Mouse (Mus musculus) stomach, embryonic 15.5 days (tissue): ENCODE results near the gene Dnajb7. TPM values are rescaled to one million over a fixed set of nuclear protein-coding genes. Genes with fewer than 3 reads are reported as not detected.
A peak's percentile ranks its signal among the peaks of the same experiment; 100 is the strongest.
"Not testable (repeated sequence)": the region's sequence is repeated elsewhere in the genome, so short reads cannot be mapped to it uniquely, and the experiment has no call there.

ENCODE experiments used
- ATAC-seq: fragments of 200-750 bp; cut with Nextera tagmentation; 2 replicates; pipeline ENCODE4 v1.8.0; 2017; ENCODE audit warnings: low read depth, moderate number of reproducible peaks, moderate TSS enrichment; ENCODE audit not compliant: insufficient read depth, low FRiP score
- H3K27ac ChIP-seq: fragments of 300-500 bp; sonication (generic); 2 replicates; pipeline ENCODE4 v1.5.1; 2015; ENCODE audit warnings: mild to moderate bottlenecking, inconsistent platforms
- H3K27me3 ChIP-seq: fragments of 300-500 bp; sonication (generic); replicated peaks from 2 replicates; pipeline ENCODE4 v1.6.1; 2015; ENCODE audit warnings: inconsistent platforms
- H3K36me3 ChIP-seq: fragments of 300-500 bp; sonication (generic); 2 replicates; pipeline ENCODE4 v1.6.1; 2015; ENCODE audit warnings: inconsistent platforms
- H3K4me1 ChIP-seq: fragments of 300-500 bp; sonication (generic); 2 replicates; pipeline ENCODE4 v1.6.1; 2015; ENCODE audit warnings: inconsistent platforms
- H3K4me2 ChIP-seq: fragments of 300-500 bp; sonication (generic); 2 replicates; pipeline ENCODE4 v1.6.1; 2015; ENCODE audit warnings: mild to moderate bottlenecking, inconsistent platforms
- H3K4me3 ChIP-seq: fragments of 300-500 bp; sonication (generic); replicated peaks from 2 replicates; pipeline ENCODE4 v1.5.1; 2015; ENCODE audit warnings: inconsistent platforms
- H3K9ac ChIP-seq: fragments of 300-500 bp; sonication (generic); 2 replicates; pipeline ENCODE4 v1.6.1; 2015; ENCODE audit warnings: inconsistent platforms
- H3K9me3 ChIP-seq: fragments of 300-500 bp; sonication (generic); 2 replicates; pipeline ENCODE4 v1.6.1; 2016; ENCODE audit warnings: inconsistent platforms
- WGBS: fragments of 180-500 bp; shearing (Covaris S2); methylation state at CpG from one replicate; pipeline ENCODE4 v1.1.7; 2015; 5-methylcytosine and 5-hydroxymethylcytosine counted together
- polyA plus RNA-seq: library from polyadenylated mRNA; unstranded; fragments of >200 nt; fragmentation: Nextera tagmentation; extraction: Ambion mirVana; gene quantifications from 2 replicates; pipeline ENCODE4 v1.2.1, GENCODE M21; 2015

Dnajb7 gene
- polyA plus RNA-seq = 1.8 and 2.1 TPM in 2 replicates

DNA sequence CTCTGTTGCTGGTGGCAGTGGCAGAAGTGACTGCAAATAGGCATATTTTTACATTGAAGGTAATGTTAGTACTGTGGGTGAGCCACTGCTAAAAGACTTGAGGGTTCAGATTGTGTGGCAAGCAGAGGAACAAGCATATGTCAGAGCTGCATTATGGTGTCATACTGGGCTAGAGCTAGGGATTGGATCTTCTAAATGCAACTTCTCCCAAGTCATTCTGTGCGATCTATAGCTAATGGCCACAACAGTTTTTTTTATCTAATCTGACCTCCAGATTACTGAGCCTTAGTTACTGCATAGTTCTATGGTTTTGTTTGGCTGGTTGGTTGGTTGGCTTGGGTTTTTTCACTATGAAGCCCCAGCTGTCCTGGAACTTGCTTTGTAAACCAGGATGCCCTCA, at the start of gene Dnajb7:
Gene Dnajb7, minus strand, starts transcription at position 101 of the 400 bp plus-strand sequence.
- Histone ChIP-seq H3K27me3 (no peaks in the 10 kb centered on the region), H3K4me1 (no peaks in the 10 kb centered on the region), H3K27ac (no peak within 1 kb of the TSS), H3K36me3 (no peaks in the 10 kb centered on the region), H3K4me2 (no peak within 1 kb of the TSS), H3K9me3 (no peaks in the 10 kb centered on the region), H3K4me3 (no peak within 1 kb of the TSS), H3K9ac (no peak within 1 kb of the TSS)
- 92% methylated on average over 1 of the region's 1 CpGs for WGBS
- ATAC-seq = no peak

DNA sequence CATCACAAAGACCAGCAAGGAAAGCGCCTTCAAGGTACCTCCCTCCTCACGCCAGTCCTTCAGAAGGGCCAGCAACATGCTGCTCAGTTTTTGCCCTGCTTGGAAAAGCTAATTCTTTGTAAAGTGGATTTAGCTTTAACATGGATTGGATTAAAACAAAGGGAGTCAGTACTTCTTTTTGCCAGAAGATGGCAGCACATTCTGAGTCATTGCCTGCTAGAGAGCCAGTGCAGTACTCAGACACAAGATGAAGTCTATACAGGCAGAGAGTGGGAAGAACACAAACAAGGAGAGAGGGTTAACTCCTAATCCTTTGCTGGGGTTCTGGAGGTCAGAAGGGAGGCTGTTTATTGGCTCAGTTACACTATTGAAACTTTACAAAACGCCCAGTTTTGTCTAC, 40.4 kb upstream of the Dnajb7 start:
- Histone ChIP-seq H3K27me3 (no peaks in the 10 kb centered on the region), H3K4me3 (no peak overlapping the region), H3K9ac (no peak overlapping the region), H3K4me1 (no peaks in the 10 kb centered on the region), H3K4me2 (no peak overlapping the region), H3K9me3 (no peaks in the 10 kb centered on the region), H3K27ac (no peak overlapping the region), H3K36me3 (peaks cover 7% of the 10 kb centered on the region; the same call in 1 of the 2 replicates)
- ATAC-seq = no peak
- 37% methylated on average over 3 of the region's 3 CpGs for WGBS

GRCm38 (mm10) chr15:81439236-81439635, 31.1 kb upstream of the Dnajb7 start:
- Histone ChIP-seq H3K36me3 (no peaks in the 10 kb centered on the region; the same call in 1 of the 2 replicates), H3K4me3 (no peak overlapping the region), H3K9ac (no peak overlapping the region), H3K4me1 (no peaks in the 10 kb centered on the region), H3K27ac (no peak overlapping the region), H3K9me3 (no peaks in the 10 kb centered on the region), H3K4me2 (no peak overlapping the region), H3K27me3 (no peaks in the 10 kb centered on the region)
- ATAC-seq = no peak

DNA sequence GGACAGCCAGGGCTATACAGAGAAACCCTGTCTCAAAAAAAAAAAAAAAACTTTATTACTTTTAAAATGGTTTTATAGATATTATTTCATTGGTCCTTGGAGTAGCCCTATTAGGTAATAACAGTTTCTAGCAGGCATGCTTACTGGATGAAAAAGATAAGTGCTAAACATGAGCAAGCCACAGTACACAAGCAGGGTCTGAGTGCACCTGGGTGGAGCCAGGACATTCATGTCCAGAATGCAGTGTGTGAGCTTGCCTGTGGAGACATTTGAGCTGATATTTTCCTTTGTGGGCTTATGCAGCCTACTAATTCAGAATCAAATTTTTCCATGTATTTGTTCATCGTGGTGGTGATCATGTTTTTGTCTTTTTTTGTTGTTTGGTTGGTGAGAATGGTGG, 30.2 kb upstream of the Dnajb7 start:
- Histone ChIP-seq H3K4me1 (no peaks in the 10 kb centered on the region), H3K4me2 (no peak overlapping the region), H3K9me3 (no peaks in the 10 kb centered on the region), H3K4me3 (no peak overlapping the region), H3K9ac (no peak overlapping the region), H3K27ac (no peak overlapping the region), H3K27me3 (no peaks in the 10 kb centered on the region), H3K36me3 (no peaks in the 10 kb centered on the region)
- ATAC-seq = no peak
- WGBS = 96% methylated on average over 1 of the region's 1 CpGs

GRCm38 (mm10) chr15:81431195-81431594, 23.1 kb upstream of the Dnajb7 start:
- 79% methylated on average over 1 of the region's 1 CpGs for WGBS
- ATAC-seq = no peak
- H3K36me3 ChIP-seq = peaks cover 12% of the 10 kb centered on the region; the same call in 1 of the 2 replicates

GRCm38 (mm10) chr15:81427947-81428346, 19.8 kb upstream of the Dnajb7 start:
- Histone ChIP-seq H3K9ac (no peak overlapping the region), H3K4me3 (no peak overlapping the region), H3K4me1 (no peaks in the 10 kb centered on the region), H3K36me3 (peaks cover 12% of the 10 kb centered on the region; the same call in 1 of the 2 replicates), H3K27me3 (no peaks in the 10 kb centered on the region), H3K4me2 (no peak overlapping the region), H3K27ac (no peak overlapping the region), H3K9me3 (no peaks in the 10 kb centered on the region)
- no peak for ATAC-seq
- WGBS = 70% methylated on average over 2 of the region's 2 CpGs

More at GRCm38 (mm10) chr15:81431195-81431594, 23.1 kb upstream of the Dnajb7 start:
- Histone ChIP-seq H3K27me3 (no peaks in the 10 kb centered on the region), H3K9me3 (no peaks in the 10 kb centered on the region), H3K27ac (no peak overlapping the region), H3K9ac (no peak overlapping the region), H3K4me3 (no peak overlapping the region), H3K4me2 (no peak overlapping the region), H3K4me1 (no peaks in the 10 kb centered on the region)

DNA sequence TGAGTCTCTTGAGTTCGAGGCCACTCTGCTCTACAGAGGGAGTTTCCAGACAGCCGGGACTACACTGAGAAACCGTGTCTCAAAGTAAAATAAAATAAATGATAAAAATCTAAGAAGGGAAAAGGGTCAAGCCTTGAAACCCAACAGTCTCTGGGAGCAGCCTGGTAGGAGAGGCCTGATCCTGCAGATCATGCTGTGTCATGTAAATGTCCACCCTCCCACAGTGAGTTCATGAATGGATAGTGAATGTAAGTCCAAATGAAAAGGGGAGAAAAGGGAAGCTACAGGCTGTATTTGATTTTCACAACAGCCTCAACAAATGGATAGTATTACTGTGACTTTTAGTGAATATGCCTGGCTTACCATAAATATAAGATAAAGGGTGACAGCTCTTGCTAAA, 17.2 kb upstream of the Dnajb7 start:
- H3K36me3 ChIP-seq = no peaks in the 10 kb centered on the region
- ATAC-seq = no peak
- no peak overlapping the region for H3K9ac ChIP-seq
- H3K27me3 ChIP-seq = no peaks in the 10 kb centered on the region
- 87% methylated on average over 3 of the region's 3 CpGs for WGBS
- peaks cover 4% of the 10 kb centered on the region; the same call in 1 of the 2 replicates for H3K4me1 ChIP-seq
- H3K4me2 ChIP-seq = no peak overlapping the region
- H3K27ac ChIP-seq = no peak overlapping the region
- no peaks in the 10 kb centered on the region for H3K9me3 ChIP-seq
- no peak overlapping the region for H3K4me3 ChIP-seq

DNA sequence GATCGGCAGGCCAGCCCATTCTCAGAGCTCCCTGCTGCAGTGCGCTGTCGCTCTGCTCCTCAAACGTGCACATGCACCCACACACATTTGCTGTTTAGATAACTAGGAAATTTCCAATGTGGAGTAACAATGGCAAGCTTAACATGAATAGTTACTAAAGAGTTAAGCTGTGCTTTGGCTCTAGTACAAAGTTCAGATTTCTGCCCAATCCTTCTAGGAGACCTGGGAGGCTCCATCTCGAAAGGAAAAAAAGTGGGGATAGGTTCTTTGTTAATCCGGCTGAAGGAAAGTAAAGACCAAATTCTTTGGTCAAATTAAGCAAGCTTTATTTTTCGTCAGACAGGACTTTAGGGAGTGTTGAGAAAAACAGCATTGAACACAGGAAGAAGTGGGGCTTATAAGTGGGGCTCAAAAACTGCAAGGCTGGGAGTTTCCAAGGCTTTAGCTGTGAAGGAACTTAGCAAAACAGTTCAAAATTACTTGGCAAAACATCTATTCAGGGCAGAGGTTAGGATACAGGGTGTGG, 14.1 kb upstream of the Dnajb7 start:
- Histone ChIP-seq H3K27me3 (no peaks in the 10 kb centered on the region), H3K4me2 (peak overlapping the region; percentile 40), H3K9me3 (no peaks in the 10 kb centered on the region), H3K9ac (no peak overlapping the region), H3K4me3 (no peak overlapping the region), H3K36me3 (no peaks in the 10 kb centered on the region), H3K4me1 (peaks cover 4% of the 10 kb centered on the region; the same call in 1 of the 2 replicates), H3K27ac (peak overlapping the region; percentile 81)
- 50% methylated on average over 7 of the region's 7 CpGs for WGBS
- ATAC-seq = no peak

DNA sequence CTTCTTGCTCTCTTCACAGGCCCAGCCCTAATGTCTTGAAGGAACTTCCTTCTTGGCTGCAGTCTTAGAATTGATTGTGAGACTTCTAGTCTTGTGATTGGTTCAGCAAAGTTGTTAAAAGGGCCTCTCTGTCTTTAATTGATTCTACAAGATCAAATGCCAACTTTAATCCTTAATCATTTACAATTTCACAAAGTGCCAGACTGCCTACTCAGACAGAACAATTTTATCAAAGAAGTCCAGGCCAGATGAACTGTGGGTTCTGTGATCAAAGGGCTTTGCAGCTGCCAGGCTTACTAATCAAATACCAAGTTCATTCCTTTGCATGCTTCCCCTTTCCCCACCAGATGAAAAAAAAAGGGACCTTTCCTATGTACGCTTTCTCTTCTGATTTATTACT, 13.4 kb upstream of the Dnajb7 start:
- no peak overlapping the region; the same call in 1 of the 2 replicates for H3K4me2 ChIP-seq
- no peaks in the 10 kb centered on the region for H3K9me3 ChIP-seq
- H3K4me1 ChIP-seq = peaks cover 4% of the 10 kb centered on the region; the same call in 1 of the 2 replicates
- H3K27me3 ChIP-seq = no peaks in the 10 kb centered on the region
- no peak overlapping the region for H3K9ac ChIP-seq
- no peaks in the 10 kb centered on the region for H3K36me3 ChIP-seq
- peak overlapping the region; percentile 81 for H3K27ac ChIP-seq
- H3K4me3 ChIP-seq = no peak overlapping the region
- WGBS = 17% methylated on average over 1 of the region's 1 CpGs
- no peak for ATAC-seq

GRCm38 (mm10) chr15:81418065-81418464, 10.0 kb upstream of the Dnajb7 start:
- Histone ChIP-seq H3K27ac (no peak overlapping the region), H3K9ac (no peak overlapping the region), H3K9me3 (no peaks in the 10 kb centered on the region), H3K27me3 (no peaks in the 10 kb centered on the region), H3K4me1 (peaks cover 4% of the 10 kb centered on the region; the same call in 1 of the 2 replicates), H3K4me3 (no peak overlapping the region), H3K36me3 (0 out of 2 replicates have a peak, but pooled peaks cover 2% of the 10 kb centered on the region), H3K4me2 (no peak overlapping the region)
- no peak for ATAC-seq
- 75% methylated on average over 4 of the region's 4 CpGs for WGBS

DNA sequence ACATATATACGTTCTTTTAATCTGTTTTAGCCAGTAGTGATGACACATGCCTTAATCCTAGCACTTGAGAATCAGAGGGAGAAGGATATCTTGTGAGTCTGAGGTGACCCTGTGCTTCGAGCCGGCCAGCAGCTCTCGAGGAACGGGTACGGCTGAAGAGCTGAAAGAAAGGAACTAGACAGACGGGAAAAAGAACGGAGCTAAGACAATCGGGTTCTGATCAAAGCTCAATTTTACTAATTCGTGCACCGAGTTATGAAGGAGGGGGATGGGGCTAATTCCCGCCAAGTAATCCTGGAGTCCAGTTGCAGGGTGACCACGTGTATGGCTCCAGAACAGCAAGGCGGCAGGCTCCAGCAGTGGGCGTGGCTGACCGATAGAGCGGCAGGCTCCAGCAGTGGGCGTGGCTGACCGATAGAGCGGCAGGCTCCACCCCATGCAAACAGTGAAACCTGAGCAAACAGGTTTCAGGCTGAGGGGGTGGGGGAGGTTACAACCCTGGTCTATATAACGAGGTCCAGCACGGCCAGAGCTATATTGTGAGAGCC, 8.7 kb upstream of the Dnajb7 start:
- H3K36me3 ChIP-seq, H3K4me1 ChIP-seq, H3K9me3 ChIP-seq, H3K9ac ChIP-seq, H3K27me3 ChIP-seq, H3K27ac ChIP-seq: not testable (repeated sequence)
- peak overlapping the region; percentile 12 for H3K4me3 ChIP-seq
- peak; percentile 95 for ATAC-seq
- H3K4me2 ChIP-seq = peak overlapping the region; percentile 45
- 3% methylated on average over 22 of the region's 22 CpGs for WGBS

DNA sequence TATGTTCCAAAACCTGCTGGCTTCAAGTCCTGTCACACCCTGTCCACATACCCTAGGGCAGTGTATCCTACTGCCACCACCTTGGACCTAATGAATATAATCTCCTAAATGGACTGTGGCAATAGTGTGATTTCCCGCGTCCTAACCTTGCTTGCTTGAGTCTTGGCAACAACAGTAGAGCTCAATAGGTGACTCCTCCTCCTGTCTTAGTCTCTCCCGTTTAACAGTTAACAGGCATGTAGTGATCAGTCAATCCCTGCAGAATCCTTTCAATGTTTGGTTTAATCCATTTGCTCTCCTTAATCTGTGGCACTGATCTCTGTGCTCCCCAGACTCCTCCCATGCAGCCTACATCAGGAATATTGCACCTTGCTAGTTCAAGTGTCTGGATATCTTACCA, 3.1 kb downstream of the Dnajb7 start:
- H3K9me3 ChIP-seq = no peaks in the 10 kb centered on the region
- 84% methylated on average over 3 of the region's 3 CpGs for WGBS
- H3K27me3 ChIP-seq = no peaks in the 10 kb centered on the region
- no peak overlapping the region for H3K4me3 ChIP-seq
- no peak for ATAC-seq
- H3K9ac ChIP-seq = no peak overlapping the region
- H3K4me1 ChIP-seq = 0 out of 2 replicates have a peak, but pooled peaks cover 3% of the 10 kb centered on the region
- H3K36me3 ChIP-seq = no peaks in the 10 kb centered on the region
- no peak overlapping the region for H3K27ac ChIP-seq
- H3K4me2 ChIP-seq = no peak overlapping the region
